Comparison of ENCODE assay signal across 22 mouse cellular contexts in genomic region chr1:160245954-160246353, GRCm38 (mm10). TPM values are rescaled to one million over a fixed set of nuclear protein-coding genes. Genes with fewer than 3 reads are reported as not detected.
DNase-seq lines count a peak whose midpoint lies in the region; ATAC-seq and TF ChIP-seq lines count a peak whose summit lies in the region.
"Had no signal": no experiment of that assay in that cellular context is flagged by ENCODE, and none has a peak within 500 bp of the region (broad histone marks: within the 10 kb centered on the region; RNA-seq: fewer than 3 reads in every experiment).

No protein-coding gene starts in this region.

- no peaks in the 10 kb centered on the region for H3K4me1 ChIP-seq in lung, postnatal 0 days (ENCODE audit: insufficient read depth, low read depth, low read length)
- no peaks in the 10 kb centered on the region for H3K4me1 ChIP-seq in forebrain, embryonic 16.5 days (replicated peaks; ENCODE audit: control insufficient read depth, insufficient read depth, low read length)
- H3K4me1 ChIP-seq in kidney, embryonic 16.5 days (ENCODE audit: insufficient read depth, low read length), result no peaks in the 10 kb centered on the region
- H3K4me1 ChIP-seq: embryonic facial prominence, embryonic 15.5 days; midbrain, embryonic 15.5 days; stomach, embryonic 15.5 days had no signal

- TF ChIP-seq EP300 in lung, postnatal 0 days (IDR thresholded peaks at IDR 0.05), result no peak

- no peak overlapping the region for H3K27ac ChIP-seq in lung, postnatal 0 days (ENCODE audit: low read length)
- no peak overlapping the region for H3K27ac ChIP-seq in forebrain, embryonic 16.5 days (ENCODE audit: low read length)
- no peak overlapping the region for H3K27ac ChIP-seq in kidney, embryonic 16.5 days (ENCODE audit: low read length)
- H3K27ac ChIP-seq: embryonic facial prominence, embryonic 15.5 days; heart, embryonic 10.5 days; hindbrain, postnatal 0 days; limb, embryonic 15.5 days; midbrain, embryonic 15.5 days; stomach, embryonic 15.5 days had no signal

- 59% methylated on average over 2 of the region's 2 CpGs for WGBS in lung, postnatal 0 days
- WGBS in forebrain, embryonic 16.5 days, result 84% methylated on average over 2 of the region's 2 CpGs
- 75% methylated on average over 2 of the region's 2 CpGs for WGBS in kidney, embryonic 16.5 days

- no peaks in the 10 kb centered on the region for H3K27me3 ChIP-seq in lung, postnatal 0 days (replicated peaks; ENCODE audit: insufficient read depth, low read length)
- H3K27me3 ChIP-seq in forebrain, embryonic 16.5 days (replicated peaks; ENCODE audit: control insufficient read depth, insufficient read depth, low read length), result no peaks in the 10 kb centered on the region
- H3K27me3 ChIP-seq in kidney, embryonic 16.5 days (ENCODE audit: insufficient read depth, low read length), result no peaks in the 10 kb centered on the region
- H3K27me3 ChIP-seq: embryonic facial prominence, embryonic 15.5 days; limb, embryonic 15.5 days; midbrain, embryonic 15.5 days; Patski; stomach, embryonic 15.5 days had no signal

- no peak overlapping the region for H3K9ac ChIP-seq in lung, postnatal 0 days (replicated peaks; ENCODE audit: low read depth)
- no peak overlapping the region for H3K9ac ChIP-seq in forebrain, embryonic 16.5 days (replicated peaks; ENCODE audit: low read depth, low read length)
- no peak overlapping the region for H3K9ac ChIP-seq in kidney, embryonic 16.5 days (replicated peaks; ENCODE audit: low read length)
- H3K9ac ChIP-seq: embryonic facial prominence, embryonic 15.5 days; limb, embryonic 15.5 days; midbrain, embryonic 15.5 days; stomach, embryonic 15.5 days had no signal

- peak; percentile 60 for DNase-seq in lung, postnatal 25 days (ENCODE audit: low spot score)
- no peak for DNase-seq in lung, postnatal 0 days (ENCODE audit: low spot score)
- peak; percentile 60 for DNase-seq in naive thymus-derived CD4-positive, alpha-beta T cell, adult 2 months (ENCODE audit: low read depth)
- DNase-seq in right cerebral cortex, adult 18-20 months, result no peak
- DNase-seq: adrenal gland, postnatal 36 days; cerebellum, adult 9-10 months; embryo, embryonic 11 days; gastrocnemius, postnatal 25 days; kidney, adult 2 months; kidney, postnatal 25 days; right cerebral cortex, postnatal 4 days had no signal

- TF ChIP-seq CTCF in lung, postnatal 0 days (IDR thresholded peaks at IDR 0.05), result no peak

- no peak overlapping the region for H3K4me2 ChIP-seq in lung, postnatal 0 days (replicated peaks; ENCODE audit: low read depth, low read length)
- H3K4me2 ChIP-seq in forebrain, embryonic 16.5 days (ENCODE audit: low read length), result no peak overlapping the region
- no peak overlapping the region for H3K4me2 ChIP-seq in kidney, embryonic 16.5 days (replicated peaks; ENCODE audit: low read depth, low read length)
- H3K4me2 ChIP-seq: embryonic facial prominence, embryonic 15.5 days; limb, embryonic 15.5 days; midbrain, embryonic 15.5 days; stomach, embryonic 15.5 days had no signal

- H3K4me3 ChIP-seq in lung, postnatal 0 days (ENCODE audit: low read depth, low read length), result no peak overlapping the region
- H3K4me3 ChIP-seq in forebrain, embryonic 16.5 days (replicated peaks; ENCODE audit: low read length), result no peak overlapping the region
- no peak overlapping the region for H3K4me3 ChIP-seq in kidney, embryonic 16.5 days (ENCODE audit: low read length)
- H3K4me3 ChIP-seq: embryonic facial prominence, embryonic 15.5 days; heart, embryonic 10.5 days; limb, embryonic 15.5 days; midbrain, embryonic 15.5 days; stomach, embryonic 15.5 days had no signal

- ATAC-seq in lung, postnatal 0 days, result no peak
- ATAC-seq in CD4-positive, CD25-positive, alpha-beta regulatory T cell, adult 4 months, result peak; percentile 65
- ATAC-seq in common myeloid progenitor, adult 5-6 weeks (replicated peaks; ENCODE audit: low read depth, poor library complexity, severe bottlenecking), result peak; percentile 80
- no peak for ATAC-seq in forebrain, embryonic 16.5 days
- no peak for ATAC-seq in kidney, embryonic 16.5 days (ENCODE audit: low FRiP score, low TSS enrichment)
- ATAC-seq: hindbrain, postnatal 0 days; midbrain, embryonic 15.5 days; Patski had no signal

- H3K36me3 ChIP-seq in lung, postnatal 0 days (ENCODE audit: insufficient read depth, low read length), result no peaks in the 10 kb centered on the region
- H3K36me3 ChIP-seq in forebrain, embryonic 16.5 days (ENCODE audit: control insufficient read depth, insufficient read depth), result no peaks in the 10 kb centered on the region
- H3K36me3 ChIP-seq in kidney, embryonic 16.5 days (ENCODE audit: insufficient read depth, low read length), result no peaks in the 10 kb centered on the region
- H3K36me3 ChIP-seq: embryonic facial prominence, embryonic 15.5 days; heart, embryonic 10.5 days; limb, embryonic 15.5 days; midbrain, embryonic 15.5 days; stomach, embryonic 15.5 days had no signal

- no peaks in the 10 kb centered on the region for H3K9me3 ChIP-seq in lung, postnatal 0 days (ENCODE audit: low read length)
- no peaks in the 10 kb centered on the region for H3K9me3 ChIP-seq in forebrain, embryonic 16.5 days (ENCODE audit: control insufficient read depth, low read length)
- H3K9me3 ChIP-seq in kidney, embryonic 16.5 days (ENCODE audit: low read length), result no peaks in the 10 kb centered on the region
- H3K9me3 ChIP-seq: embryonic facial prominence, embryonic 15.5 days; heart, embryonic 10.5 days; limb, embryonic 15.5 days; midbrain, embryonic 15.5 days; stomach, embryonic 15.5 days had no signal

RNA-seq across cellular contexts. Expression of gene Cacybp, which starts 33.3 kb away (rescaled TPM):
- 82.5 and 102 TPM in 2 replicates for polyA plus RNA-seq in lung, postnatal 0 days (2015; fragmentation: Nextera tagmentation; extraction: Ambion mirVana)
- polyA plus RNA-seq in CD4-positive, CD25-positive, alpha-beta regulatory T cell, adult 4 months (2017; shearing (Covaris generic)), result 100 to 1,000 TPM in 1 of 2 experiments, 10 to 100 TPM in 1; 81.6 to 125 TPM
- total RNA-seq in common myeloid progenitor, adult 5-6 weeks (2017), result 301 and 348 TPM in 2 replicates
- polyA plus RNA-seq in forebrain, embryonic 16.5 days (2015; fragmentation: Nextera tagmentation; extraction: Ambion mirVana), result 293 and 313 TPM in 2 replicates
- 203 and 213 TPM in 2 replicates for polyA plus RNA-seq in kidney, embryonic 16.5 days (2015; fragmentation: Nextera tagmentation; extraction: Ambion mirVana)

RNA-seq across cellular contexts. Expression of gene Mrps14, which starts 50.9 kb away (rescaled TPM):
- 176 and 180 TPM in 2 replicates for polyA plus RNA-seq in lung, postnatal 0 days (2015; fragmentation: Nextera tagmentation; extraction: Ambion mirVana)
- 100 to 1,000 TPM; 237 to 281 TPM for polyA plus RNA-seq in CD4-positive, CD25-positive, alpha-beta regulatory T cell, adult 4 months (2017; shearing (Covaris generic))
- 96.0 and 111 TPM in 2 replicates for total RNA-seq in common myeloid progenitor, adult 5-6 weeks (2017)
- polyA plus RNA-seq in forebrain, embryonic 16.5 days (2015; fragmentation: Nextera tagmentation; extraction: Ambion mirVana), result 162 and 186 TPM in 2 replicates
- 242 and 248 TPM in 2 replicates for polyA plus RNA-seq in kidney, embryonic 16.5 days (2015; fragmentation: Nextera tagmentation; extraction: Ambion mirVana)

Comparison
In these comparisons a context has a peak if more than half of its experiments do, and no peak if none do; other contexts are left out.
1. DNase-seq: peak in lung, postnatal 25 days (single experiment) and naive thymus-derived CD4-positive, alpha-beta T cell, adult 2 months (single experiment); none in lung, postnatal 0 days (single experiment) and right cerebral cortex, adult 18-20 months (single experiment).
2. ATAC-seq: peak in CD4-positive, CD25-positive, alpha-beta regulatory T cell, adult 4 months (single experiment) and common myeloid progenitor, adult 5-6 weeks (single experiment); none in lung, postnatal 0 days (single experiment), forebrain, embryonic 16.5 days (single experiment) and kidney, embryonic 16.5 days (single experiment).